Mouse (Mus musculus): ENCODE measurements around the gene Olfr804. TPM values are rescaled to one million over a fixed set of nuclear protein-coding genes. Genes with fewer than 3 reads are reported as not detected.

Olfr804 gene
- total RNA-seq (2023), result not detected

GRCm38 (mm10) chr10:129702910-129703309 is at the start of gene Olfr804:
TSS of gene Olfr804 (plus strand) at chr10:129703210.

GRCm38 (mm10) chr10:129657394-129657793 is 45.6 kb upstream of the Olfr804 start, which contains the start of gene Olfr800:
TSS of gene Olfr800 (plus strand) at chr10:129657694.

GRCm38 (mm10) chr10:129673765-129674164 is 29.2 kb upstream of the Olfr804 start, which contains the start of gene Olfr801:
TSS of gene Olfr801 (minus strand) at chr10:129673865.

GRCm38 (mm10) chr10:129688069-129688468 is 14.9 kb upstream of the Olfr804 start, which contains the start of gene Olfr802:
TSS of gene Olfr802 (minus strand) at chr10:129688169.

GRCm38 (mm10) chr10:129694186-129694585 is 8.8 kb upstream of the Olfr804 start, which contains the start of gene Olfr803:
TSS of gene Olfr803 (minus strand) at chr10:129694286.

GRCm38 (mm10) chr10:129729275-129729674 is 26.3 kb downstream of the Olfr804 start, which contains the start of gene Olfr805:
TSS of gene Olfr805 (minus strand) at chr10:129729375.

GRCm38 (mm10) chr10:129741821-129742220 is 38.8 kb downstream of the Olfr804 start, which contains the start of gene Olfr806:
TSS of gene Olfr806 (minus strand) at chr10:129741921.

GRCm38 (mm10) chr10:129757693-129758092 is 54.7 kb downstream of the Olfr804 start, which contains the start of gene Olfr807:
TSS of gene Olfr807 (minus strand) at chr10:129757793.

Other genes starting within 250 kb of the Olfr804 start
- gene Olfr787, start 241.3 kb upstream of the Olfr804 start, total RNA-seq (2023), result not detected
- gene Olfr788, start 232.2 kb upstream of the Olfr804 start, total RNA-seq (2023), result not detected
- not detected for gene Olfr789, start 218.5 kb upstream of the Olfr804 start, total RNA-seq (2023)
- gene Olfr790, start 204.7 kb upstream of the Olfr804 start, total RNA-seq (2023), result not detected
- not detected for gene Olfr791, start 181.4 kb upstream of the Olfr804 start, total RNA-seq (2023)
- not detected for gene Olfr792, start 164.0 kb upstream of the Olfr804 start, total RNA-seq (2023)
- not detected for gene Olfr794, start 135.6 kb upstream of the Olfr804 start, total RNA-seq (2023)
- not detected for gene Olfr796, start 90.6 kb upstream of the Olfr804 start, total RNA-seq (2023)
- gene Olfr798, start 75.3 kb upstream of the Olfr804 start, total RNA-seq (2023), result not detected
- not detected for gene Olfr799, start 65.7 kb upstream of the Olfr804 start, total RNA-seq (2023)
- gene Olfr800, start 45.5 kb upstream of the Olfr804 start, total RNA-seq (2023), result not detected
- not detected for gene Olfr801, start 29.3 kb upstream of the Olfr804 start, total RNA-seq (2023)
- gene Olfr802, start 15.0 kb upstream of the Olfr804 start, total RNA-seq (2023), result not detected
- gene Olfr803, start 8.9 kb upstream of the Olfr804 start, total RNA-seq (2023), result not detected
- gene Olfr805, start 26.2 kb downstream of the Olfr804 start, total RNA-seq (2023), result not detected
- not detected for gene Olfr806, start 38.7 kb downstream of the Olfr804 start, total RNA-seq (2023)
- not detected for gene Olfr807, start 54.6 kb downstream of the Olfr804 start, total RNA-seq (2023)
- not detected for gene Olfr808, start 62.3 kb downstream of the Olfr804 start, total RNA-seq (2023)
- not detected for gene Olfr809, start 71.4 kb downstream of the Olfr804 start, total RNA-seq (2023)
- gene Olfr810, start 91.7 kb downstream of the Olfr804 start, total RNA-seq (2023), result not detected
- not detected for gene Olfr811, start 101.2 kb downstream of the Olfr804 start, total RNA-seq (2023)
- gene Olfr812, start 142.9 kb downstream of the Olfr804 start, total RNA-seq (2023), result not detected
- not detected for gene Olfr813, start 152.2 kb downstream of the Olfr804 start, total RNA-seq (2023)
- not detected for gene Olfr814, start 176.6 kb downstream of the Olfr804 start, total RNA-seq (2023)
- not detected for gene Olfr815, start 202.7 kb downstream of the Olfr804 start, total RNA-seq (2023)
- gene Olfr816, start 212.4 kb downstream of the Olfr804 start, total RNA-seq (2023), result not detected
- not detected for gene Olfr818, start 245.9 kb downstream of the Olfr804 start, total RNA-seq (2023)

All from CD8-positive naive resting alpha-beta T cell, adult 57 days (primary cell).